Mouse (Mus musculus) inflammation-experienced regulatory T-cells (primary cell): ENCODE data around the gene Ercc6l2. TPM values are rescaled to one million over a fixed set of nuclear protein-coding genes. Genes with fewer than 3 reads are reported as not detected.

Source experiments
- polyA plus RNA-seq, 2 experiments: library from polyadenylated mRNA; unstranded; fragments of 100-300 nt; shearing (Covaris generic); gene quantifications; one replicate each; pipeline ENCODE4 v1.2.1; 2017

The Ercc6l2 gene
- 10 to 100 TPM; 18.8 to 21.8 TPM for polyA plus RNA-seq

GRCm38 (mm10) chr13:63814746-63815681 lies at the start of gene Ercc6l2:
Gene Ercc6l2, plus strand, starts transcription at chr13:63815240.

Other genes with a start within 250 kb of the Ercc6l2 start
- gene Ptch1, start 241.6 kb upstream of the Ercc6l2 start, polyA plus RNA-seq: 10 to 100 TPM; 10.4 to 14.1 TPM